Mouse (Mus musculus) CH12.LX (cell line): Measurements from ENCODE around the gene Scnn1g. TPM values are rescaled to one million over a fixed set of nuclear protein-coding genes. Genes with fewer than 3 reads are reported as not detected.

ENCODE experiments used
- DNase-seq: peaks from one replicate; pipeline ENCODE4 v3.0.0-alpha.2; 2013; ENCODE audit errors: extremely low read depth
- H3K27ac ChIP-seq: 2 replicates; pipeline ENCODE4 v1.5.1; 2012; ENCODE audit warnings: low read depth, mild to moderate bottlenecking, control low read depth, moderate library complexity; ENCODE audit not compliant: insufficient read depth
- H3K27me3 ChIP-seq: replicated peaks from 2 replicates; pipeline ENCODE3; 2012; ENCODE audit warnings: inconsistent platforms
- H3K36me3 ChIP-seq, 2 experiments: replicated peaks in 1 of 2; 2 replicates each; pipeline versions ENCODE3 to v1.6.1; 2012; ENCODE audit warnings: inconsistent platforms in 1 of 2, low read length in 1 of 2, mild to moderate bottlenecking in 1 of 2, mixed read lengths in 1 of 2, moderate library complexity in 1 of 2; ENCODE audit not compliant: control insufficient read depth in 1 of 2, insufficient read depth in 1 of 2
- H3K4me1 ChIP-seq, 2 experiments: 2 replicates each; pipeline ENCODE4 v1.6.1; 2012; ENCODE audit warnings: inconsistent platforms in 1 of 2, moderate library complexity in 1 of 2; ENCODE audit not compliant: insufficient read depth in 2 of 2, control insufficient read depth in 1 of 2
- H3K4me2 ChIP-seq: 2 replicates; pipeline ENCODE4 v1.6.1; 2012; ENCODE audit warnings: low read depth, mild to moderate bottlenecking, control low read depth; ENCODE audit not compliant: poor library complexity, insufficient read depth, severe bottlenecking
- H3K4me3 ChIP-seq, 3 experiments: fragments of 150-350 bp in 1 of 3; sonication (generic) in 1 of 3; replicated peaks in 1 of 3; 2 replicates each; pipeline versions ENCODE3 to v1.5.1; 2011 to 2012; ENCODE audit warnings: low read depth in 2 of 3, low read length in 2 of 3, mild to moderate bottlenecking in 2 of 3, moderate library complexity in 2 of 3, control low read depth in 1 of 3, improper control_type of control experiment in 1 of 3, inconsistent platforms in 1 of 3, mixed read lengths in 1 of 3; ENCODE audit not compliant: poor library complexity in 1 of 3
- H3K79me2 ChIP-seq: replicated peaks from 2 replicates; pipeline ENCODE4 v1.6.1; 2012; ENCODE audit warnings: mild to moderate bottlenecking, moderate library complexity; ENCODE audit not compliant: control insufficient read depth, poor library complexity, insufficient read depth, severe bottlenecking; ENCODE audit errors: extremely low read depth
- H3K9ac ChIP-seq: 2 replicates; pipeline ENCODE4 v1.6.1; 2012; ENCODE audit warnings: low read depth, mild to moderate bottlenecking, control low read depth, moderate library complexity; ENCODE audit not compliant: insufficient read depth
- H3K9me3 ChIP-seq: replicated peaks from 2 replicates; pipeline ENCODE3; 2012; ENCODE audit warnings: low read length, inconsistent platforms, mixed read lengths
- CHD2 ChIP-seq: IDR thresholded peaks from 2 replicates; pipeline ENCODE4 v1.6.1; 2011; ENCODE audit warnings: low read length, improper control_type of control experiment
- E2F4 ChIP-seq: IDR thresholded peaks from 2 replicates; pipeline ENCODE4 v1.6.1; 2011; ENCODE audit warnings: low read depth, low read length, improper control_type of control experiment; ENCODE audit not compliant: insufficient replicate concordance
- EP300 ChIP-seq: IDR thresholded peaks from 2 replicates; pipeline ENCODE4 v1.6.1; 2011; ENCODE audit warnings: low read length, improper control_type of control experiment
- GABPA ChIP-seq: IDR thresholded peaks from 2 replicates; pipeline ENCODE4 v1.6.1; 2012; ENCODE audit warnings: low read depth, low read length, improper control_type of control experiment, inconsistent platforms; ENCODE audit not compliant: insufficient replicate concordance
- JUN ChIP-seq: IDR thresholded peaks from 2 replicates; pipeline ENCODE4 v1.6.1; 2011; ENCODE audit warnings: low read depth, mild to moderate bottlenecking, low read length, improper control_type of control experiment, moderate library complexity; ENCODE audit not compliant: insufficient read depth
- JUND ChIP-seq: conservative IDR thresholded peaks from 2 replicates; pipeline ENCODE4 v1.6.1; 2011; ENCODE audit warnings: low read depth, low read length, improper control_type of control experiment
- KAT2A ChIP-seq: IDR thresholded peaks from 2 replicates; pipeline ENCODE4 v1.6.1; 2012; ENCODE audit warnings: low read length, improper control_type of control experiment, inconsistent platforms; ENCODE audit not compliant: insufficient replicate concordance
- MAX ChIP-seq: IDR thresholded peaks from 2 replicates; pipeline ENCODE4 v1.6.1; 2011; ENCODE audit warnings: low read length, improper control_type of control experiment
- MXI1 ChIP-seq: IDR thresholded peaks from 2 replicates; pipeline ENCODE4 v1.6.1; 2011; ENCODE audit warnings: mild to moderate bottlenecking, low read depth, low read length, improper control_type of control experiment
- MYC ChIP-seq: IDR thresholded peaks from 2 replicates; pipeline ENCODE4 v1.6.1; 2011; ENCODE audit warnings: low read depth, mild to moderate bottlenecking, improper control_type of control experiment, low read length
- NRF1 ChIP-seq: IDR thresholded peaks from 2 replicates; pipeline ENCODE4 v1.6.1; 2014; ENCODE audit warnings: low read depth, mild to moderate bottlenecking, inconsistent platforms, low read length, improper control_type of control experiment, moderate library complexity
- PAX5 ChIP-seq: IDR thresholded peaks from 2 replicates; pipeline ENCODE4 v1.6.1; 2012; ENCODE audit warnings: low read length, inconsistent platforms, mixed read lengths
- POLR2AphosphoS2 ChIP-seq: IDR thresholded peaks from 2 replicates; pipeline ENCODE4 v1.6.1; 2011; ENCODE audit warnings: low read depth, low read length, improper control_type of control experiment
- RAD21 ChIP-seq: IDR thresholded peaks from 2 replicates; pipeline ENCODE4 v1.6.1; 2011; ENCODE audit warnings: low read depth, mild to moderate bottlenecking, low read length, improper control_type of control experiment, moderate library complexity
- RCOR1 ChIP-seq: conservative IDR thresholded peaks from 2 replicates; pipeline ENCODE4 v1.6.1; 2012; ENCODE audit warnings: low read depth, mild to moderate bottlenecking, inconsistent platforms, low read length, improper control_type of control experiment
- TBP ChIP-seq: conservative IDR thresholded peaks from 2 replicates; pipeline ENCODE4 v1.6.1; 2011; ENCODE audit warnings: low read depth, low read length, improper control_type of control experiment
- TCF12 ChIP-seq: IDR thresholded peaks from 2 replicates; pipeline ENCODE4 v1.6.1; 2014; ENCODE audit warnings: low read depth, mild to moderate bottlenecking, inconsistent platforms, low read length, improper control_type of control experiment
- USF1 ChIP-seq: IDR thresholded peaks from 2 replicates; pipeline ENCODE4 v1.6.1; 2014; ENCODE audit warnings: low read depth, mild to moderate bottlenecking, inconsistent platforms, low read length, improper control_type of control experiment
- USF2 ChIP-seq: conservative IDR thresholded peaks from 2 replicates; pipeline ENCODE4 v1.6.1; 2011; ENCODE audit warnings: low read depth, low read length, improper control_type of control experiment
- ZC3H11A ChIP-seq: IDR thresholded peaks from 2 replicates; pipeline ENCODE4 v1.6.1; 2012; ENCODE audit warnings: low read depth, mild to moderate bottlenecking, inconsistent platforms, low read length, improper control_type of control experiment
- ZNF384 ChIP-seq: IDR thresholded peaks from 2 replicates; pipeline ENCODE4 v1.6.1; 2012; ENCODE audit warnings: low read depth, low read length, improper control_type of control experiment, inconsistent platforms
- dilution Hi-C: fragments of 300-500 bp; cut with MboI; formaldehyde crosslinking; loops from 2 replicates; pipeline ENCODE4 v1.14.3; 2020; ENCODE audit warnings: low sequenced_read_pairs; ENCODE audit not compliant: extremely low pct_unique_long_range_greater_than_20kb, extremely low pct_ligation_motif_present
- in situ Hi-C: fragments of 300-500 bp; cut with MboI; formaldehyde crosslinking; loops from 3 replicates; pipeline ENCODE4 v1.14.3; 2019; ENCODE audit warnings: low sequenced_read_pairs, low pct_ligation_motif_present, low pct_unique_long_range_greater_than_20kb, mixed read lengths
- polyA plus RNA-seq: library from polyadenylated mRNA; unstranded; fragments of >175 nt; gene quantifications from 2 replicates; pipeline ENCODE4 v1.2.1, GENCODE M21; 2012; ENCODE audit warnings: low read depth; ENCODE audit not compliant: insufficient read length
- total RNA-seq, 2 experiments: library from RNA; depleted of rRNA; stranded (reverse); fragments of 300-350 nt in 1 of 2; fragments of >200 nt in 1 of 2; gene quantifications; 2 replicates each; pipeline ENCODE4 v1.2.3; 2012 to 2014

The Scnn1g gene
- total and polyA plus RNA-seq, 3 experiments, result not detected

GRCm38 (mm10) chr7:121803011-121803410, 68.7 kb downstream of the Scnn1g start:
- H3K27me3 ChIP-seq, result no peaks in the 10 kb centered on the region
- no peak overlapping the region for H3K4me2 ChIP-seq
- dilution Hi-C loops, result no loop called here
- H3K4me3 ChIP-seq, result no peak overlapping the region
- no peaks in the 10 kb centered on the region for H3K4me1 ChIP-seq
- TF ChIP-seq RCOR1 (no peak), E2F4 (no peak), MYC (no peak), USF1 (no peak), JUND (no peak), MAX (no peak), POLR2AphosphoS2 (no peak), CHD2 (no peak), RAD21 (no peak)
- no peak overlapping the region for H3K9ac ChIP-seq
- H3K27ac ChIP-seq, result no peak overlapping the region
- no peaks in the 10 kb centered on the region for H3K79me2 ChIP-seq
- in situ Hi-C loops, result no loop called here
- no peak for DNase-seq
- H3K36me3 ChIP-seq, result no peaks in the 10 kb centered on the region
- no peaks in the 10 kb centered on the region for H3K9me3 ChIP-seq

DNA sequence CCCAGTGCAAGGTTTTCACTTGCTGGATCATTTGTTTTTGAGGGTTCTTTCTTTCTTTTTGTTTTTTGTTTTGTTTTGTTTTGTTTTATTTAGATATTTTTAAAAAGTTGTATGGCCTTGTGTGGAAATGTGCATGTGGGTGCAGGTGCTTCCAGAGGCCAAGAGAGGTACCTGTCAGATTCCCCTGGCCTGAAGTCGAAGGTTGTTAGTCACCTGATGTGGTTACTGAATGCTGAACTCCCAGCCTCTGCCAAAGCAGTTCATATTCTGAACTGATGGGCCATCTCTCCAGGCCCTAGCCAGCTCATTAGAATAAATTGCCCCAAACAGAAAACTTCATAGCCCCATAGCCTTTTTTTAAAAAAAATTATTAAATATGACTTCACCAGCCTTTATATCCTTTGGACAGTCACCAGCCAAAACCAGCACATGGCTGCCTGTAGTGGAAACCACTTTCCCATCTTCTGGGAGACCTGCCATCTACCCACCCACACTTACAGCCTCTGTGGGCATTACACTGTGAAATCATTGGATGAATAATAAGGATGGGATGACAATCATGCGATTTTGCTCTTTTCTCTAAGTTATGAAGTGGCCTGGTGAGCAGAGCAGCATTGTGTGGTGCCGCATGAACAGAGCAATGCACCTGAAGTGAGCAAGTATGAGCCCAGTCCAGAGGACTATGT, 71.7 kb downstream of the Scnn1g start:
- H3K9me3 ChIP-seq, result no peaks in the 10 kb centered on the region
- H3K36me3 ChIP-seq, result no peaks in the 10 kb centered on the region
- TF ChIP-seq EP300 (no peak), USF2 (no peak), NRF1 (no peak), MYC (no peak), MXI1 (no peak), ZC3H11A (no peak), TBP (no peak), ZNF384 (no peak), TCF12 (no peak), JUND (no peak), GABPA (no peak), KAT2A (no peak), CHD2 (no peak), RAD21 (no peak), PAX5 (no peak), JUN (no peak)
- in situ Hi-C loops (no loop called here), dilution Hi-C loops (no loop called here)
- no peak overlapping the region for H3K4me2 ChIP-seq
- no peaks in the 10 kb centered on the region for H3K79me2 ChIP-seq
- no peak overlapping the region for H3K9ac ChIP-seq
- H3K4me1 ChIP-seq, result no peaks in the 10 kb centered on the region
- DNase-seq, result no peak
- H3K27me3 ChIP-seq, result no peaks in the 10 kb centered on the region
- H3K27ac ChIP-seq, result no peak overlapping the region
- no peak overlapping the region for H3K4me3 ChIP-seq
